Comparison of ENCODE assay signal across 15 mouse cellular contexts in the genomic region with DNA sequence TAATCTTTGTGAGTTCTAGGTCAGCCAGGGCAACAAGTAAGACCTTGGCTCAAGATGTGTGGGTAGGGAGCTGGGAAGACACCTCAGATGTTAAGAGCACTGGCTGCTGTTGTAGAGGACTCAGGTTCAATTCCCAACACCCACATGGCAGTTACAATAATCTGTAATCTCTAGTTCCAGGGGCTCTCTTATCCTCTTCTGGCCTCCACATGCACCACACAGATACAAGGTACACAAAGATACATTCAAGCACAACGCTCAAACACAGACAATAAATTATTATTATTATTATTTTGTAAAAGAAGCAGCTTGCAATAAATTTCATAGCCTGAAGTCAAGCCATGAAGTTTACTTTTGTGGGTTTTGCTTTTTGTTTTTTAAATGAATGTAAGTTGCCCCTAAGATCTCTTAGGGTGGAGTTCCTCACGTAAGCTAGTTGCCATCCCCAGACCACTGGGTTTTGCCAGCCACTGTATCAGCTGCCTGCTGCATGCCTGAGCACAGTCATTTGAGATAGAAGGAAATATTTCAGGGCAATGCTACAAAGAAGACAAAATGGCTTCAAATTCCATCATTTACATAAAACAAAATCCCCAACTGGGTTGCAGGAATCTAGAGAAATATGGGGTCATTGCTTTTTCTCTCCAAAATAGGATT. TPM values are rescaled to one million over a fixed set of nuclear protein-coding genes. Genes with fewer than 3 reads are reported as not detected.
DNase-seq lines count a peak whose midpoint lies in the region; ATAC-seq and TF ChIP-seq lines count a peak whose summit lies in the region.
"Had no signal": no experiment of that assay in that cellular context is flagged by ENCODE, and none has a peak within 500 bp of the region (broad histone marks: within the 10 kb centered on the region; RNA-seq: fewer than 3 reads in every experiment).

No protein-coding gene starts in this region.

- WGBS in heart, embryonic 11.5 days (ENCODE audit: insufficient replicate concordance) = 74% methylated on average over 2 of the region's 2 CpGs
- 80% methylated on average over 2 of the region's 2 CpGs for WGBS in forebrain, embryonic 14.5 days
- WGBS in liver, embryonic 15.5 days (ENCODE audit: insufficient replicate concordance) = 25% methylated on average over 2 of the region's 2 CpGs

- no peak for DNase-seq in heart, postnatal 10 days
- DNase-seq in Muller cell, postnatal 12 days (ENCODE audit: inconsistent ontology term) = peak; percentile 50
- DNase-seq in forebrain, embryonic 14.5 days (ENCODE audit: low spot score) = peak; percentile 5
- no peak for DNase-seq in MN1 (ENCODE audit: low spot score)
- no peak for DNase-seq in gastrocnemius, adult 2 months
- DNase-seq in right cerebral cortex, adult 18-20 months = no peak
- DNase-seq: cerebellum, adult 8-10 months; gastrocnemius, postnatal 36 days; kidney, adult 9 months had no signal

- ATAC-seq in heart, embryonic 11.5 days (replicated peaks; ENCODE audit: insufficient number of reproducible peaks, low FRiP score, low TSS enrichment) = peak; percentile 65; the same call in 1 of the 2 replicates
- no peak for ATAC-seq in forebrain, embryonic 14.5 days
- ATAC-seq in liver, embryonic 15.5 days (ENCODE audit: insufficient read depth) = peak; percentile 92

- no peaks in the 10 kb centered on the region for H3K36me3 ChIP-seq in heart, embryonic 11.5 days (ENCODE audit: control insufficient read depth, insufficient read depth, low read length)
- H3K36me3 ChIP-seq in forebrain, embryonic 14.5 days (ENCODE audit: control insufficient read depth, insufficient read depth, low read length) = no peaks in the 10 kb centered on the region
- H3K36me3 ChIP-seq in liver, embryonic 15.5 days (replicated peaks) = peaks cover 19% of the 10 kb centered on the region
- H3K36me3 ChIP-seq: heart, embryonic 15.5 days; hindbrain, embryonic 15.5 days; lung, embryonic 15.5 days; neural tube, embryonic 13.5 days had no signal

- H3K9ac ChIP-seq in heart, embryonic 11.5 days (ENCODE audit: low read depth, low read length) = no peak overlapping the region
- H3K9ac ChIP-seq in forebrain, embryonic 14.5 days (ENCODE audit: low read length) = no peak overlapping the region
- H3K9ac ChIP-seq in liver, embryonic 15.5 days = peak overlapping the region; percentile 28
- H3K9ac ChIP-seq: heart, embryonic 15.5 days; hindbrain, embryonic 15.5 days; lung, embryonic 15.5 days; neural tube, embryonic 13.5 days had no signal

- H3K4me1 ChIP-seq in heart, embryonic 11.5 days (ENCODE audit: control insufficient read depth, insufficient read depth, low read length) = peaks cover 4% of the 10 kb centered on the region
- H3K4me1 ChIP-seq in forebrain, embryonic 14.5 days (ENCODE audit: control insufficient read depth, insufficient read depth, low read length) = peaks cover 6% of the 10 kb centered on the region
- peaks cover 93% of the 10 kb centered on the region for H3K4me1 ChIP-seq in liver, embryonic 15.5 days (replicated peaks)

- no peak overlapping the region for H3K4me3 ChIP-seq in heart, embryonic 11.5 days (ENCODE audit: low read depth, low read length)
- no peak overlapping the region for H3K4me3 ChIP-seq in forebrain, embryonic 14.5 days (ENCODE audit: low read depth, low read length)
- H3K4me3 ChIP-seq in liver, embryonic 15.5 days (replicated peaks) = peak overlapping the region; percentile 4; the same call in 1 of the 2 replicates
- no peak overlapping the region for H3K4me3 ChIP-seq in gastrocnemius, adult 2 months
- H3K4me3 ChIP-seq: heart, embryonic 15.5 days; hindbrain, embryonic 15.5 days; lung, embryonic 15.5 days; neural tube, embryonic 13.5 days had no signal

- TF ChIP-seq CTCF in gastrocnemius, adult 2 months (IDR thresholded peaks at IDR 0.05) = no peak

- H3K9me3 ChIP-seq in heart, embryonic 11.5 days (replicated peaks; ENCODE audit: control insufficient read depth, low read length) = no peaks in the 10 kb centered on the region; the same call in 1 of the 2 replicates
- H3K9me3 ChIP-seq in forebrain, embryonic 14.5 days (replicated peaks; ENCODE audit: control insufficient read depth, low read length) = no peaks in the 10 kb centered on the region
- H3K9me3 ChIP-seq in liver, embryonic 15.5 days (replicated peaks) = no peaks in the 10 kb centered on the region
- H3K9me3 ChIP-seq: heart, embryonic 15.5 days; hindbrain, embryonic 15.5 days; lung, embryonic 15.5 days; neural tube, embryonic 13.5 days had no signal

- no peaks in the 10 kb centered on the region for H3K27me3 ChIP-seq in heart, embryonic 11.5 days (ENCODE audit: control insufficient read depth, insufficient read depth, low read length)
- no peaks in the 10 kb centered on the region for H3K27me3 ChIP-seq in forebrain, embryonic 14.5 days (replicated peaks; ENCODE audit: control insufficient read depth, insufficient read depth, low read length)
- H3K27me3 ChIP-seq in liver, embryonic 15.5 days = no peaks in the 10 kb centered on the region
- H3K27me3 ChIP-seq: heart, embryonic 15.5 days; hindbrain, embryonic 15.5 days; lung, embryonic 15.5 days; neural tube, embryonic 13.5 days had no signal

- H3K4me2 ChIP-seq in heart, embryonic 11.5 days = no peak overlapping the region
- H3K4me2 ChIP-seq in forebrain, embryonic 14.5 days (ENCODE audit: low read length) = no peak overlapping the region
- peak overlapping the region; percentile 46 for H3K4me2 ChIP-seq in liver, embryonic 15.5 days
- H3K4me2 ChIP-seq: heart, embryonic 15.5 days; hindbrain, embryonic 15.5 days; lung, embryonic 15.5 days; neural tube, embryonic 13.5 days had no signal

- intact Hi-C loops in heart, postnatal 10 days (cut with DNase I) = no loop called here
- intact Hi-C loops in gastrocnemius, adult 2 months (cut with DNase I) = no loop called here

- peak overlapping the region; percentile 22; the same call in 1 of the 2 replicates for H3K27ac ChIP-seq in heart, embryonic 11.5 days (ENCODE audit: low read depth, low read length)
- peak overlapping the region; percentile 65 for H3K27ac ChIP-seq in forebrain, embryonic 14.5 days (ENCODE audit: low read depth, low read length)
- peak overlapping the region; percentile 89 for H3K27ac ChIP-seq in liver, embryonic 15.5 days (replicated peaks)
- H3K27ac ChIP-seq in gastrocnemius, adult 2 months = no peak overlapping the region
- H3K27ac ChIP-seq: heart, embryonic 15.5 days; hindbrain, embryonic 15.5 days; lung, embryonic 15.5 days; neural tube, embryonic 13.5 days had no signal

RNA-seq across cellular contexts. Expression of a gene that starts 32.5 kb away (rescaled TPM):
- 7.3 and 8.1 TPM in 2 replicates for polyA plus RNA-seq in heart, embryonic 11.5 days (2014; fragmentation: Nextera tagmentation; extraction: Ambion mirVana)
- total RNA-seq in heart, postnatal 10 days (2021) = 1 to 10 TPM; 7.1 to 7.3 TPM
- polyA plus RNA-seq in forebrain, embryonic 14.5 days (2014; fragmentation: Nextera tagmentation; extraction: Ambion mirVana) = 14.0 and 14.2 TPM in 2 replicates
- 7.4 and 9.1 TPM in 2 replicates for polyA plus RNA-seq in liver, embryonic 15.5 days (2015; fragmentation: Nextera tagmentation; extraction: Ambion mirVana)
- total RNA-seq in gastrocnemius, adult 2 months (2021) = 10 to 100 TPM in 1 of 2 experiments, 1 to 10 TPM in 1; 8.8 to 15.3 TPM

Comparison
In these comparisons a context has a peak if more than half of its experiments do, and no peak if none do; other contexts are left out.
1. DNase-seq: peak in Muller cell, postnatal 12 days (single experiment) and forebrain, embryonic 14.5 days (single experiment); none in heart, postnatal 10 days (0 of 2), MN1 (single experiment), gastrocnemius, adult 2 months (single experiment) and right cerebral cortex, adult 18-20 months (single experiment).